Mouse (Mus musculus) gastrocnemius, adult 8-10 months (tissue): ENCODE results near the gene Arid3a. TPM values are rescaled to one million over a fixed set of nuclear protein-coding genes. Genes with fewer than 3 reads are reported as not detected.

ENCODE experiments used
- DNase-seq, 2 experiments: peaks; one replicate each; pipeline ENCODE4 v3.0.0; 2022; ENCODE audit warnings: low spot score in 2 of 2
- total RNA-seq, 4 experiments: library from RNA; stranded (reverse); gene quantifications; 2 replicates each; pipeline ENCODE4 v1.2.4; 2022

The Arid3a gene
- total RNA-seq, 4 experiments from 2014 or later = 1.5 to 2.3 (median 2.1) TPM

DNA sequence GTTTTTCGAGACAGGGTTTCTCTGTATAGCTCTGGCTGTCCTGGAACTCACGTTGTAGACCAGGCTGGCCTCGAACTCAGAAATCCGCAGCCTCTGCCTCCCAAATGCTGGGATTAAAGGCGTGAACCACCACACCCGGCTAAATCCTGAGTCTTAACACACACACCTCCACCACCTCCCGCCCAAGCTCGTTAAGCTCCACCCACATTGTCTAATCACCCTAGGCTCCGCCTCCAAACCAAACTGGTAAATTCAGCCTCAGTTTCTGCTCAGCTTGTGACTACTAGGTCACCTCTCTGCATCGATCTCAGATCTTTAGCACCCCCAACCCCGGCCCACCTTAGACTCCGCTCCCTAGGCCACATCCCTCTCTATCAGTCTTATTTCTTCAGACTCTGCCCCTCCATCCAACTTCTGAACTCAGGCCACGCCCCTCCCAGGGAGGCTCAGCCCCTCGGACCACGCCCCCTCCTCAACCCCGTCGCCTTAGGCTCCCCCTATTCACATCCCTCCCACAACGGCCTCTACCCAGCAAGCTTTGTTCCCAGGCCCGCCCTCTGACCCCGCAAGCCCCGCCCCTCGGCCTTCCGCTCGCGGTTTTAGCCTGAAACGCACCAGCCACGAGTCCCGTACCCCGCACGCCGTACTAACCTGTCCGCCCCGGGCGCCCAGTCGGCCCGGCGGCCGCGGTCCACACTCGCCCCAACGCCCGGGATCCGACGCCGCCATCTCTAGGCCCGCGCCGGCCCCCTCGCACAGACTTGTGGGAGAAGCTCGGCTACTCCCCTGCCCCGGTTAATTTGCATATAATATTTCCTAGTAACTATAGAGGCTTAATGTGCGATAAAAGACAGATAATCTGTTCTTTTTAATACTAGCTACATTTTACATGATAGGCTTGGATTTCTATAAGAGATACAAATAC, 18.4 kb upstream of the Arid3a start, which contains the start of gene Med16:
TSS of gene Med16 (minus strand) at position 757 of the 925 bp plus-strand sequence.
- DNase-seq = peak; percentile 96 to 97

DNA sequence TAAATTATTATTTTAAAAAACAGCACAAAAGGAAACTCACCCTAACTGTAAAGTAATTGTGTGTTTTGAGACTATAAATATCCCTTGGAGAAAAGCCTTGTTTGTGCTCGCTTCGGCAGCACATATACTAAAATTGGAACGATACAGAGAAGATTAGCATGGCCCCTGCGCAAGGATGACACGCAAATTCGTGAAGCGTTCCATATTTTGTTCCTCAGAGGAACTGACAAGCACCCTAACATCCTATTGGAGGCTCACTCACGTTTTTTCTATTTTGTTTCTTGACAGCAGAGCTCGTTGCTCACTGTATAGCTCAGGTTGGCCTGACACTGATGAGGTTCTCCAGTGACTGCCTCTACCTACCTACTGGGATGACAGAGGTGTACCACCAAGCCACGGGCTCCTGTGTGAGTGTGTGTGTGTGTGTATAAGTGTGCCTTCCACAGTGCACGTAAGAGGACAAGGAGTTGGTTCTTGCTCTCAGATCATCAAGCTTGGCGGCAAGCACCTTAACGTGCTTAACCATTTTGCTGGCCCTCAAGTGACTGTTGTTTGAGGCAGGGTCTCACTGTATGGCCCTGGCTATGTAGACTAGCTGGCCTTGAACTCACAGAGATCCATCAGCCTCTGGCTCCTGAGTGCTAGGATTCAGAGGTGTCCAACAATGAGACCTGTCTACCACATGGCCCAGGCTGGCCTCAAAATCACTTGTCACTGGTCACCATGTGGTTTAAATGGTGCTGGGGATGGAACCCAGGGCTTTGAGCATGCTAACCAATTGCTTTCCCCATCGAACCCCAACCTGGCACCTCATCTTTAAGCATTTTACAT, 17.5 kb upstream of the Arid3a start:
- no peak for DNase-seq

DNA sequence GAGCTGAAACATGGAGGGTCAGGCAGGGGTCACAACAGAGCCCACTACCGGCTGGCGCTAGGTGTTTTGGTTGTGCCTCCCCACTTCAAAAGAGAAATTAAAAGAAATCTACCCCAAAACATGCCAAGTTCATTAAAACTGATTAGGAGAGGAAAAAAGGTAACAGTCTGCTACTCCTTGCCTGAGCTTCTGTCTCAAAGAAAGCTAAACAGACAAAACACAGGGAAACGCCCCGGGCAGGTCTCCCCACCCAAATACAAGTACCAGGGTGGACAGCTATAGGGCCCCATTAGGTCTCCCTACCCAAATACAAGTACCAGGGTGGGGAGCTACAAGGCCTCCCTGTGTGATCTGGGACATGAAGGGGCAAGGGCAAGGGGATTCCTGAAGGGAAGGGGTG, 16.3 kb upstream of the Arid3a start, which contains the start of gene Gm26602:
TSS of gene Gm26602 (plus strand) at position 301 of the 400 bp plus-strand sequence.
- no peak for DNase-seq

DNA sequence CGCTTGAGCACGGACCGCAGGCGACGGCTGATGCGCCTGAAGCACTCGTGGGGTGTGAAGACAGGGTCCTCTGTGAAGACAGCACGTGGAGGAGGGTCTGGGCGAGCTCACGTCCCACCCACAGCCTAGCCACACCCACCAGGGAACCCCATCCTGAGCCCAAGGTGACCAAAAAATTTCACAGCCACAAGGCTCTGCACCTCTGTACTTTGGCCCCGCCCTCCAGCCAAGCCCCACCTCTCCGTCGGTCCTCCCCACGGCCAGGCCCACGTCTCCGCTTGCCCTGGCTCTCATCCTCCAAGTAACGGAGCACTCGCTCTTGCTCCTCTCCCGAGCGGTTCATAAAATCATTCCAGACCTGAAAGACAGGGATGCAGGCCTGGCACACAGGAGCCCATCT, 14.4 kb upstream of the Arid3a start:
- no peak for DNase-seq

DNA sequence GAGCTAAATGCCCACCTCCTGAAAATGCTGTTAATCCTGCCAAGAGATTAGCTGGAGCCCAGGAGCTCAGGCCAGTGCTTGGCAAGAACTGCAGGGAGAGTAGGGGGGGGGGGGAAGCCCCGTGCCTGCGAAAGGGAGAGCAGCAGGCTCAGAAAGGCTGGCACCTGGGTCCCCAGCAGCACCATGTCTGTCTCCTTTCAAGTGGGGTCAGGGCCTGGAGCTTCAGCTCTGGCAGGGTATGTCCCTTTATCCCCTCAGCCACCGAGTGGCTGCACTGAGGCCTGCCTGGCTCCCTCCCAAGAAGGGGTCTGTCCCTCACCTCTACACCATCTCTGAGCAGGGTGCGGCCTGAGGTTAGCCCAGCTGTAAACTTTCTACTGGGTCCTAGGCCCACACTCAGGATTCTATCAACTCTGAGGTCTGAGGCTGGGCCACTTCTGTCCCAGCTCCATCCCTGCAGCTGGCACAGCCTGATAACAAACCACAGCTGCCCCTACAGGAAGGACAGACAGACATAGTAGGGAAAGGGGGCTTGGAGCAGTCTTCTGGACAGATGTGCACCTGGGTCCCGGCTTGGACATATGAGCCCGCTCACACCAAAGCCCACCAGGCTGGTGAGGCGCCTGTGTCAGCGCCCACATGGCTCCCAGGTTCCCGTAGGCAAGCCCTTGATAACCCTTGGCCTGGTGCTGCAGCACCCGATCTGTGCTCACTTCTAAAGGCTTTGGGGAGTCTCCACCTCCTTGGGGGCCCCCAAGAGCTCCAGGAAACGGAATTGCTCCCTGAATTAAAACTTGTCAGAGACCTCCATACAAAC, 12.5 kb upstream of the Arid3a start:
- DNase-seq = no peak

DNA sequence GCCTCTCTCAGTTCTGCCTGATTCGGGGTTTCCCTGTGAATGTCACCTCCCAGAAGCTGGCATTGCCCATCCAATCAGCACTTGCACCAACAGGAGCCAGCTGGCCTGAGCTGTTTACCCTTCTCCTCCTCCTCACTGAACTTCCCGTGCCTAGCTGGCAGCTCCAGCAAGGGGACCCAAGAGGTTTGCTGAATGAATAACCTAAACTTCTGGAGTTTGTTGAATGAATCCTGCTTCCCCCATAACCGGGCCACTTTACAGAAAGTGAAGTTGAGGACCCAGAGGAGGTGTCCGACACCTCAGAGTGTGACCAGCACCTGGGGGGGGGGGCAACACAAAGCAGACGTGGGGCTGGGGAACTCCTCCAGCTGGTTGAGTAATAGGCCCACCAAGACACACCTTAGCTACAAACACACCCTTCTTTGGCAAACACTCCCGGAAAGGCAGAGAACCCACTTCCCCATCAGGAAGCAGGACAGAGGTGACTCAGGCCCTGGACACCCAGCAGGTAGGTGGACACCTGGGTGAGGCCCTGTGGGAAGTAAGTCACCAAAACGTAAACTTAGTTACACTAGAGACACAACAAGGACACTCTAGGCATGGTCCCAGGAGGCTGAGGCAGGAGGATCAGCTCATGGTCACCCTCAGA, 11.8 kb upstream of the Arid3a start:
- no peak for DNase-seq

DNA sequence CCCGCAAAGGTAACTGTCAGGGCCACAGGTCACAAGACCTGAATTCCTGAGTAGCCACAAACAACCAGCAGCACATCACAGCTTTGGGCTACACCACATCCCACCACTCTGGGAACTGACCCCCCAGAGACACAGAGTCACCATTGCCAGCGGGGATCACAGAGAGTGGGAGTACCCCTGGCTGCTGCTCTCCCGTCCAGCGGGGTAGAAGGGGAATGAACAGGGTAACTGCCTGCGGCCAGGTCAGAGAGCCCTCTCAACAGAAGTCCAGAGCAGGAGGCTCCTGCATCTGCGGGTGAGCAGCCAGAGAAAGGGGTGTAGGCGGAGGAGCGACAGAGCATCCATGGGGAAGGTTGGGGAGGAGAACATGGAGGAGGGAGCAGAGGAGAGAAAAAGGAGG, 10.8 kb upstream of the Arid3a start:
- DNase-seq = no peak

DNA sequence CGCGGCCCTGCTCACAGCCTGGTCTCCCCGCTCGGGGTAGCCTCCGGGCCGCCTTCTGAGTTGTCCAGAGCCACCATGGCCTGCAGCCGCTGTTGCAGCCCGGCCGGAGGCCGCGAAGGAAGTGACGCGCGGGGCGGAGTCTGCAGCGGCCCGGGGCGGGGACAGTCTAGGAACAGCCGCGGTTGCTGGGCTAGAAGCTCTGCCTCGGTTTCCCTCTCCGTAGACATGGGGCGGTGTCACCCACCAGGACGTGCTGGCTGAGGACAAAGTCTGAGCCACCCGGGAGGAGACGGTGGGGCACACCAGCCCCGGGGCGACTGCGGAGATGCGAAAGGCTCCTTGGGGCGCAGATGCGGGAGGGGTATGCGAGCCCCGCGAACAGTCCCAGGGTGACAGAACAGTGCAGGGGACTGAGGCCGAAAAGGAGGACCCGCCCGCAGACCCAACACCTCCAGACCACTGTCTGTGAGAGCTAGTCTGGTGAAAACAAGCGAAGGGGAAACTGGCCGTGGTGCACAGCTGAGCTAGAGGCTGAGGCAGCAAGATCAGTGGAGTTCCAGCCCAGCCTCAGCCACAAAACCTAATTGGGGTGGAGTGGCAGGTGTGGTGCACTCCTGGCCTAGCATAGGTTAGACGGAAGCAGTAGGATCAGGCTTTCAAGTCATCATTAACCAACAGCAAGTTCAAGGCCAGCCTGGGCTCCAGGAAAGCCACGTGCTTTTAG, 9.9 kb upstream of the Arid3a start, which contains the start of gene Kiss1r:
TSS of gene Kiss1r (plus strand) at position 164 of the 724 bp plus-strand sequence.
- peak; percentile 76 to 77 for DNase-seq

DNA sequence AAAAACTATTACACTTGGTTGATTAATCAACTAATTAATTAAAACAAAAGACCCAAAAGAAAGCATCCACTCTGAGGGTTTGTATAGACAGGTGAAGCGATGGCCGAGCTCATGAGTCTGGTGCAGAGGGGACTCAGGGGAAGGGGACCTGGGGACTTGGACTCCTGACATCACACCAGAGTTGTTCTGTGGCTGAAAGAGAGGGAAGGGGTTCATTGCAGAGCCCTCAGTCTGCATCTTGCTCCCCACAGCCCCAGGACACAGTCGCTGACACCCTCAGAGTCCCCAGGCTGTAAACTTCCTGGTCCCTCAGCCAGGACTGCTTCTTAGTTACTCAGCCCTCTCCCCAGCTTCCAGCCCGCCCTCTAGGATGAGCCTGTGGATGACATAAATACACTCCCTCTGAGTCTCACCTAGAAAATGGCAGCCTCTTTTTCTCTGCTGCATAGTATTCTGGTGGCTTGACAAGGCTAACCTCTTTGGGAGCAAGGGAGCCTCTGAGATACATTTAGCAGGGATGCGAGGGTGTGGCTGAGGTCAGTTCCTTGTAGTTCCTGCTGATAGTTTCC, 9.2 kb upstream of the Arid3a start:
- DNase-seq = no peak

DNA sequence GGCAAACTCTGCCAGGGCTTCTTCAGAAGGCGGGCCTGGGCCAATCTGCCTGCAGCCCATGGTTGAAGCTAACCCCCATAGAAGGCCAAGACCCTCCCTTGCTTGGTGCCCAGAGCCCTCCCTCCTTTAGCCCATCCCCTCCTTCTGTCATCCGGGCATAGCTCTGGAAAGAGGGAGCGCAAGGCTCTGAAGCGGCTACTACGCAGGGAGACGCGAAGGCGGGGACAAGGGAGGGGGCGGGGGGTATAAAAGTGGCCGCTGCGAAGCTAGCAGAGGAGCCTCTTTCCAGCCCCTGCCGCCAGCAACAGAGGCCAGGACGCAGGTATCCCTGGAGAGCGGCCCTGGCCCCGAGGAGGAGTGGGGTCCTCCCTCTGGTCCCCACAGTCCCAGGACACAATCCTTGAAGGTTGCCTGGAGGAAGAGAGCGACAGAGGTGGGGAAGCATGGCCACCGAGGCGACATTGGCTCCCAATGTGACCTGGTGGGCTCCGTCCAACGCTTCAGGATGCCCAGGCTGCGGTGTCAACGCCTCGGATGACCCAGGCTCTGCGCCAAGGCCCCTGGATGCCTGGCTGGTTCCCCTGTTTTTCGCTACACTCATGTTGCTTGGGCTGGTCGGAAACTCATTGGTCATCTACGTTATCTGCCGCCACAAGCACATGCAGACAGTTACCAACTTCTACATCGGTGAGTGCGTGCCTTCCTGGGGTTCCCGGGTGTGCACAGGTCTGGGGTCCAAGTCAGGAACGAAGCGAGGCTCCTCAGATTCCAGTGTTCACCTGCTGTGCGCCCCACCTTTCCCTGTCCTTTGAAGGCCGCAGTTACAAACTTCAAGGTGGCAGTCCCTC, 8.4 kb upstream of the Arid3a start:
- DNase-seq = no peak

DNA sequence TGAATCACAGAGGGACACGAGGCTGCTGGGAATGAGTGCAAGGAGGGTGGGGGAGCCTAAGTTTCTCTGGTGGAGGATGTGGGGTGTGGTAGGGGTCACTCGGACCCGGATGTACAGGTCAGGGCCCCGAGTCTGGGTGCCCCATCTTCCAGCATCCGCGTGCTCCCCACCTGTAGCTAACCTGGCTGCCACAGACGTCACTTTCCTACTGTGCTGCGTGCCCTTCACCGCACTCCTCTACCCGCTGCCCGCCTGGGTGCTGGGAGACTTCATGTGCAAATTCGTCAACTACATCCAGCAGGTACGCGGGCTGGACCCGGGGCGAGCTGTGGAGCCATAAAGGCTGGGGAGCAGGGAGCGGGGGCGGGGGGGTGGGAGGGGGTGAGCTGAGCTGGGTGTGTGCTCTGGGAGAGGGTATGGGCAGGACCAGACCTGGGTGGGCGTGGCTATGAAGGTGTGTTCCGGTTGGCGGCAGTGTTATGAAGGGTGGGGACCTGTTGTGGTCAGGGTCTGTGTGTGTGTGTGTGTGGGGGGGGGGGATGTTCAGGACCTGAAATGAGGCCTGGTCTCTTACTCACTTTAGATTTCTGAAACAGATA, 7.5 kb upstream of the Arid3a start:
- no peak for DNase-seq

DNA sequence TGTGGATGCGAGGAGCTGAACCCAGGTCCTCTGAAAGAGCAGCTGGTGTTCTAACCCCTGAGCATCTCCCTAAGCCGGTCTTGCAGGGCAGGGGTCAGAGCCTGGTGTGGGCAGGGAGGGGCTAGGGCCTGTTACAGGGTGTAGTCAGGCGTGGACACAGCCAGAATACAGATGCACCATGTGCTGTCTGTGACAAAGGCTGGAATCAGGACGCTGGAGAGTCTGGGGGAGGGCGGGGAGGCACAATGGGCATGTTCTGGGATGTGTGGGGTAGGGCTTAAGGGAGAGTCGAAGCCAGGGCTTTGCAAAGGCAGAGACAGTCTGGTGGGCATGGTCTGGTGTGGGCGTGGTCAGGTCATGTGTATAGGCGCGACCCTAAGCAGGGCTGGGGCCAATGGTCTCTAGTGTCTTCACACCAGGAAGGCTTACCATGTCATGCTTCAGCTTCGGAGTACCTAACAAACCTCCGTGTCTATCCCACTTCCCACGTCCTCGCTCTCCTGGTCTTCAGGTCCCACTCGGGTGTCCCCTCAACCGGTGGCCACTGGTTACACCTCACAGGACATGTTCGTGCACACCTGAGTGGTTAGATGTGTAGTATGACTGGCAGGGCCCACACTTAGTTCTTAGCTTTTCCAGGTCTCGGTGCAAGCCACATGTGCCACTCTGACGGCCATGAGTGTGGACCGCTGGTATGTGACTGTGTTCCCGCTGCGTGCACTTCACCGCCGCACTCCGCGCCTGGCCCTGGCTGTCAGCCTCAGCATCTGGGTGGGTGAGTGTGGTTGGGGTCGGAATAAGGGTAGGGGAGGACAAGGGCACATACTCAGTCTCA, 6.6 kb upstream of the Arid3a start:
- no peak for DNase-seq

DNA sequence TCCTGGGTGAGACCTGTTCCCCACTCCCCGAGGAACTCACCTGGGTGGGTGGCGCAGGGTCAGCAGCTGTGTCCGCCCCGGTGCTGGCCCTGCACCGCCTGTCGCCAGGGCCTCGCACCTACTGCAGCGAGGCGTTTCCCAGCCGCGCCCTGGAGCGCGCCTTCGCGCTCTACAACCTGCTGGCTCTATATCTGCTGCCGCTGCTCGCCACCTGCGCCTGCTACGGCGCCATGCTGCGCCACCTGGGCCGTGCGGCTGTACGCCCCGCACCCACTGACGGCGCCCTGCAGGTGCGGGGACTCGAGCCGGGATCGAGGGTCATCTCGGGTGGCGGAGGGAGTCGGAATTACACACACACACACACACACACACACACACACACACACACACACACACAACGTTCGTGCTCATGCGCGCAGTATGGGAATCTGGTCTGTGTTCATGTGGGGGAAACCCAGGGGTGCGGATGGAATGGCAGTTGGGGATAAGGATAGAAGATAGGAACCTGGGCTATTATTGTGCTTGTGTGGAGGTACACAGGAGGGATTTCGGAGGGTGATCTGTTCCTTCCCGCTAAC, 5.8 kb upstream of the Arid3a start, which contains the start of gene R3hdm4:
TSS of gene R3hdm4 (minus strand) at position 251 of the 578 bp plus-strand sequence.
- no peak for DNase-seq

DNA sequence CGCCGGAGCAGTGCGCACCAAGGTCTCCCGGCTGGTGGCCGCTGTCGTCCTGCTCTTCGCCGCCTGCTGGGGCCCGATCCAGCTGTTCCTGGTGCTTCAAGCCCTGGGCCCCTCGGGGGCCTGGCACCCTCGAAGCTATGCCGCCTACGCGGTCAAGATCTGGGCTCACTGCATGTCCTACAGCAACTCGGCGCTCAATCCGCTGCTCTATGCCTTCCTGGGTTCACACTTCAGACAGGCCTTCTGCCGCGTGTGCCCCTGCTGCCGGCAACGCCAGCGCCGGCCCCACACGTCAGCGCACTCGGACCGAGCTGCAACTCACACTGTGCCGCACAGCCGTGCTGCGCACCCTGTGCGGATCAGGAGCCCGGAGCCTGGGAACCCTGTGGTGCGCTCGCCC, 5.3 kb upstream of the Arid3a start:
- DNase-seq = no peak

DNA sequence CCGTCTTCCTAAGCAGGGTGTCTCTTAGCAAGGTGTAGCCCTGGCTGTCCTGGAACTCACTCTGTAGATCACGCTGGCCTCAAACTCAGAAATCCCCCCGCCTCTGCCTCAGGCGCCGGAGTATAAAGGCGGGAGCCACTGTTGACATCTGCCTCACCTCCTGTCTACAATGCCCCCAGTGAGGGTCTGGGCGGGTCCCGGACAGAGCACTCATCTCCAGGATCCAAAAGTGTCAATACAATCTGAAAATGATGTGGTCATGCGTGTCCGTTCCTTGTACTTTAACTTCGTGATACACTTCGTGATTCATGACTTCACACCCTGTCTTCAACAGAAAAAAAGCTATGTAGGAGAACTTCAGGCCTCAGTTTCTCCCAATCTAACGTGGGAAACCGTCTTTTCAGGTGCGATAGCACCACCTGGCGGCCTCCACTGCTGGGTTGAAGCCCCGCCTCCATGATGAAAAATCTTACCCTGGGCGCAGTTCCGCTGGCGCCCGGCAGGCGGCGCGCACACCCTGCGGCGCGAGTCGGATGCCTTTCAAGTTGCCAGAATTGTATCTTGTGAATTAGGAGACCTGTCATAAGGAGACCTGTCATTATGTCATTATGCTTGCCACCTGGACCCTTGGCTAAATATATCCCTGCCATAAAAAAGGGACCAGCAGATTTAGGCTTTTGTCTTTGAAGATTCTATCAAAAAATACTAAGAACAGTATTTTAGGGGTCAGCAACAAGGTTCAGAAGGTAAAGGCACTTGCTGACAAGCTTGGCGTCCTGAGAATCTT, 1.7 kb upstream of the Arid3a start:
- peak; percentile 89 to 90 for DNase-seq
